In genomic region chr9:63760783-63761182, GRCm38 (mm10) we compare ENCODE assay signal across 27 mouse cellular contexts. TPM values are rescaled to one million over a fixed set of nuclear protein-coding genes. Genes with fewer than 3 reads are reported as not detected.
DNase-seq lines count a peak whose midpoint lies in the region; ATAC-seq and TF ChIP-seq lines count a peak whose summit lies in the region.
"Had no signal": no experiment of that assay in that cellular context is flagged by ENCODE, and none has a peak within 500 bp of the region (broad histone marks: within the 10 kb centered on the region; RNA-seq: fewer than 3 reads in every experiment).

No protein-coding gene starts in this region.

- TF ChIP-seq CTCF in liver, postnatal 0 days (IDR thresholded peaks at IDR 0.05; ENCODE audit: low read depth), result no peak
- no peak for TF ChIP-seq CTCF in layer of hippocampus, adult 2 months (conservative IDR thresholded peaks at IDR 0.05)

- 88% methylated on average over 7 of the region's 7 CpGs for WGBS in kidney, embryonic 14.5 days
- 85% methylated on average over 7 of the region's 7 CpGs for WGBS in intestine, embryonic 14.5 days
- 78% methylated on average over 7 of the region's 7 CpGs for WGBS in liver, postnatal 0 days (ENCODE audit: insufficient replicate concordance)

- H3K4me1 ChIP-seq in kidney, embryonic 14.5 days (ENCODE audit: control insufficient read depth, insufficient read depth, low read length), result peaks cover 18% of the 10 kb centered on the region
- peaks cover 20% of the 10 kb centered on the region for H3K4me1 ChIP-seq in intestine, embryonic 14.5 days (replicated peaks; ENCODE audit: control insufficient read depth, insufficient read depth, low read length)
- H3K4me1 ChIP-seq in liver, postnatal 0 days (ENCODE audit: insufficient read depth), result peaks cover 38% of the 10 kb centered on the region

- ATAC-seq in kidney, embryonic 14.5 days (ENCODE audit: low FRiP score, low TSS enrichment), result no peak
- ATAC-seq in intestine, embryonic 14.5 days (replicated peaks; ENCODE audit: low FRiP score, low TSS enrichment, low read depth), result no peak
- ATAC-seq in liver, postnatal 0 days, result no peak
- ATAC-seq: activated CD4-positive, CD25-positive, alpha-beta regulatory T cell, adult 4 months; forebrain, postnatal 0 days; inflammation-experienced regulatory T-cells, adult 6 months had no signal

- H3K36me3 ChIP-seq in kidney, embryonic 14.5 days (ENCODE audit: control insufficient read depth, insufficient read depth, low read length), result no peaks in the 10 kb centered on the region
- no peaks in the 10 kb centered on the region for H3K36me3 ChIP-seq in intestine, embryonic 14.5 days (ENCODE audit: control insufficient read depth, insufficient read depth, low read length)
- no peaks in the 10 kb centered on the region for H3K36me3 ChIP-seq in liver, postnatal 0 days (replicated peaks; ENCODE audit: insufficient read depth, low read length)
- H3K36me3 ChIP-seq: embryonic facial prominence, embryonic 15.5 days; forebrain, embryonic 12.5 days; heart, embryonic 12.5 days; limb, embryonic 13.5 days; neural tube, embryonic 15.5 days had no signal

- no peak overlapping the region for H3K9ac ChIP-seq in kidney, embryonic 14.5 days (ENCODE audit: low read depth, low read length)
- H3K9ac ChIP-seq in intestine, embryonic 14.5 days (ENCODE audit: low read length), result no peak overlapping the region
- H3K9ac ChIP-seq in liver, postnatal 0 days (replicated peaks), result no peak overlapping the region
- H3K9ac ChIP-seq: embryonic facial prominence, embryonic 15.5 days; forebrain, embryonic 12.5 days; forebrain, postnatal 0 days; heart, embryonic 12.5 days; hindbrain, embryonic 14.5 days; limb, embryonic 13.5 days; lung, embryonic 14.5 days; neural tube, embryonic 15.5 days had no signal

- peak; percentile 31 for DNase-seq in kidney, adult 18-20 months
- peak; percentile 9 for DNase-seq in kidney, postnatal 14 days
- DNase-seq in kidney, postnatal 4 days, result no peak
- DNase-seq in intestine, embryonic 14.5 days (ENCODE audit: low spot score), result no peak
- DNase-seq in liver, postnatal 0 days, result no peak
- no peak for DNase-seq in layer of hippocampus, adult 2 months (ENCODE audit: low spot score in 2 of 2)
- no peak for DNase-seq in layer of hippocampus, adult 18-20 months (ENCODE audit: low spot score in 2 of 2)
- DNase-seq: cerebellum, adult 2 months; cerebellum, postnatal 14 days; forebrain, postnatal 0 days; heart, adult 2 months; lung, embryonic 14.5 days; lung, postnatal 14 days; midbrain, embryonic 14.5 days; retina, postnatal 1 day; right cerebral cortex, postnatal 25 days; spleen, adult 18-20 months had no signal

- TF ChIP-seq EP300 in liver, postnatal 0 days (IDR thresholded peaks at IDR 0.05; ENCODE audit: low read depth), result no peak

- no peak overlapping the region for H3K4me3 ChIP-seq in kidney, embryonic 14.5 days (ENCODE audit: low read length)
- H3K4me3 ChIP-seq in intestine, embryonic 14.5 days (ENCODE audit: low read depth, low read length), result no peak overlapping the region
- H3K4me3 ChIP-seq in liver, postnatal 0 days (ENCODE audit: low read depth, low read length), result no peak overlapping the region
- H3K4me3 ChIP-seq in layer of hippocampus, adult 2 months, result no peak overlapping the region
- H3K4me3 ChIP-seq: embryonic facial prominence, embryonic 10.5 days; embryonic facial prominence, embryonic 15.5 days; forebrain, embryonic 12.5 days; heart, adult 2 months; heart, embryonic 12.5 days; limb, embryonic 13.5 days; neural tube, embryonic 15.5 days had no signal

- no peak overlapping the region for H3K27ac ChIP-seq in kidney, embryonic 14.5 days (ENCODE audit: low read depth, low read length)
- 0 out of 2 replicates have a peak overlapping the region, but pooled peaks have one; percentile 40 for H3K27ac ChIP-seq in intestine, embryonic 14.5 days (ENCODE audit: low read depth)
- H3K27ac ChIP-seq in liver, postnatal 0 days (ENCODE audit: low read depth), result peak overlapping the region; percentile 68
- H3K27ac ChIP-seq in layer of hippocampus, adult 2 months, result no peak overlapping the region
- H3K27ac ChIP-seq: embryonic facial prominence, embryonic 10.5 days; embryonic facial prominence, embryonic 15.5 days; forebrain, embryonic 12.5 days; heart, adult 2 months; hindbrain, embryonic 14.5 days; limb, embryonic 13.5 days; neural tube, embryonic 15.5 days had no signal

- no peaks in the 10 kb centered on the region for H3K27me3 ChIP-seq in kidney, embryonic 14.5 days (ENCODE audit: control insufficient read depth, insufficient read depth, low read length)
- no peaks in the 10 kb centered on the region for H3K27me3 ChIP-seq in intestine, embryonic 14.5 days (replicated peaks; ENCODE audit: control insufficient read depth, insufficient read depth, low read length)
- no peaks in the 10 kb centered on the region for H3K27me3 ChIP-seq in liver, postnatal 0 days (ENCODE audit: insufficient read depth, low read length)
- H3K27me3 ChIP-seq: embryonic facial prominence, embryonic 15.5 days; heart, embryonic 12.5 days; limb, embryonic 13.5 days had no signal

- H3K4me2 ChIP-seq in kidney, embryonic 14.5 days (replicated peaks; ENCODE audit: low read depth, low read length), result no peak overlapping the region
- 0 out of 2 replicates have a peak overlapping the region, but pooled peaks have one; percentile 7 for H3K4me2 ChIP-seq in intestine, embryonic 14.5 days (ENCODE audit: low read length)
- H3K4me2 ChIP-seq in liver, postnatal 0 days (ENCODE audit: low read depth, low read length), result 0 out of 2 replicates have a peak overlapping the region, but pooled peaks have one; percentile 30
- H3K4me2 ChIP-seq: embryonic facial prominence, embryonic 15.5 days; forebrain, embryonic 12.5 days; heart, embryonic 12.5 days; hindbrain, embryonic 14.5 days; limb, embryonic 13.5 days; lung, embryonic 14.5 days; neural tube, embryonic 15.5 days had no signal

- H3K9me3 ChIP-seq in kidney, embryonic 14.5 days (ENCODE audit: control insufficient read depth, low read length), result peaks cover 5% of the 10 kb centered on the region
- H3K9me3 ChIP-seq in intestine, embryonic 14.5 days (ENCODE audit: control insufficient read depth, low read length), result no peaks in the 10 kb centered on the region
- no peaks in the 10 kb centered on the region for H3K9me3 ChIP-seq in liver, postnatal 0 days (ENCODE audit: low read length)
- H3K9me3 ChIP-seq: embryonic facial prominence, embryonic 15.5 days; neural tube, embryonic 15.5 days had no signal

RNA-seq across cellular contexts. Expression of gene Smad3, which starts 3.0 kb away (rescaled TPM):
- 17.6 and 21.2 TPM in 2 replicates for polyA plus RNA-seq in kidney, embryonic 14.5 days (2014; fragmentation: Nextera tagmentation; extraction: Ambion mirVana)
- polyA plus RNA-seq in intestine, embryonic 14.5 days (2014; fragmentation: Nextera tagmentation; extraction: Ambion mirVana), result 12.7 and 14.3 TPM in 2 replicates
- 1.9 and 2.1 TPM in 2 replicates for polyA plus RNA-seq in liver, postnatal 0 days (2015; fragmentation: Nextera tagmentation; extraction: Ambion mirVana)
- total RNA-seq in layer of hippocampus, adult 2 months (2021), result 10 to 100 TPM; 48.7 to 49.6 TPM
- 10 to 100 TPM; 58.2 to 62.5 TPM for total RNA-seq in layer of hippocampus, adult 18-20 months (2021)

Comparison
In these comparisons a context has a peak if more than half of its experiments do, and no peak if none do; other contexts are left out.
1. DNase-seq: peak in kidney, adult 18-20 months (single experiment) and kidney, postnatal 14 days (single experiment); none in kidney, postnatal 4 days (0 of 2), intestine, embryonic 14.5 days (single experiment), liver, postnatal 0 days (single experiment), layer of hippocampus, adult 2 months (0 of 2) and layer of hippocampus, adult 18-20 months (0 of 2).
2. H3K27ac ChIP-seq: peak in intestine, embryonic 14.5 days (single experiment) and liver, postnatal 0 days (single experiment); none in kidney, embryonic 14.5 days (single experiment) and layer of hippocampus, adult 2 months (single experiment).